Mouse (Mus musculus): ENCODE data around the gene Nell1.
"Not testable (repeated sequence)": the region's sequence is repeated elsewhere in the genome, so short reads cannot be mapped to it uniquely, and the experiment has no call there.

Nell1 gene

DNA sequence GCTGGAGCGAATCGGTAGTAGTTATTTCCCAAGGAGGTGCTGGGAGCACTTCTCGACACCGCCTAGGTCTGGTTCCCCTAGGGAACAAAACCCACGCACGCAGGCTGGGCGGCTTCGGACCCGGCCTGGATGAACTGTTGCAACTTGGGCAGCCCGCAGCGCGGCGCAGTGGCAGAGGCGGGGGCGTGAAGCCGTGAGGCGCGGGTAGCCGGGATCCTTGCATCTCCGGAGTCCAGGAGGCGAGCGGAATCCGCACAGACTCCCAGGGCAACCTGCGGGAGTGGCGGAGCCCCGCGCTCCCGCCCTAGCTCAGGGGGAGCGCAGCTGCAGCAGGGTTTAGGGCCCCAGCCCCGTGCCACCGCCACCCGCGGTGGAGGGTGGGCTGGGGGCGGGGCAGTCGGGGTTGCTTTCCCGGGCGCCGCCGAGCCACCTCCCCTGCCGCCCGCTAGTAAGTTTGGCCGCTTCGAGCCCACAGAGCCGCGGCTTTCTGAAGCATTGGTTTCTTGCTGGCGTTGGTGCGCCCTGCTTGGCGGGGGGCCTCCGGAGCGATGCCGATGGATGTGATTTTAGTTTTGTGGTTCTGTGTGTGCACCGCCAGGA lies at the start of gene Nell1:
Gene Nell1, plus strand, starts transcription at position 24 of the 600 bp plus-strand sequence.
- peak; percentile 28 for DNase-seq

DNA sequence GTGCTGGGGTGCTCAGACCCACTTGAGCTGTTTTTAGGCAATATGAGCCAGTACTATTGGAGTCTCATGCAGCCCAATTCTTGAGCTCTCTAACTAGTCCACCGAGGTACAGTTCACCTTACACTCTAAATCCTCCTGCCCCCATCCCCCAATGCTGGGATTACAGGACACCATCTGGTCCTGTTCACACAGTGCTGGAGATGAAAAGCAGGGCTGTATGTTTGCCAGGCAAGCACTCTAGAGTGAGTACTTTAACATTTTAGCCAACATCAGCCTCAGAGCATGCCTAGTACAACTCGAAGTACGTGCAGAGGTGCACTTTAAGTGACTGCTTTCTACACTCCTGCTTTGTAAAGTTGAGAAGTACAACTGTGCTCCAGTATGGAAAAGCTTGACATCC lies 46.1 kb upstream of the Nell1 start:
- no peak for DNase-seq

DNA sequence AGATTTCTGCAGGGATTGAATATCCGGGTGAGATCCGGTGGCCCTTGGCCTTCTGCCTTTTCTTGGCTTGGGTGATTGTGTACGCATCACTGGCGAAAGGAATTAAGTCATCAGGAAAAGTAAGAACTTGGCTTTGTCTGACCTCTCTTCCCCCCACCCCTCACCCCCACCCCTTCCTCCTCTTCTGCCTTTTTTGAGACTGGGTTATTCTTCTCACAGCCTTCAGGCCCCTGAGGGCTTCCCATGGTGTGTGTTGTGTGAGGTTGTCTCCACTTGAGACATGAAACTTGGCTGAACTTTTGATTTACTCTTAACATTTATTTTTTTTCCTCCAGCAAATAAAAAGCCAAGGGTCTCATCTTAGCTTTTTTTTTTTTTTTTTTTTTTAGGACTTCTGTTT lies 44.7 kb upstream of the Nell1 start:
- DNase-seq, result no peak

DNA sequence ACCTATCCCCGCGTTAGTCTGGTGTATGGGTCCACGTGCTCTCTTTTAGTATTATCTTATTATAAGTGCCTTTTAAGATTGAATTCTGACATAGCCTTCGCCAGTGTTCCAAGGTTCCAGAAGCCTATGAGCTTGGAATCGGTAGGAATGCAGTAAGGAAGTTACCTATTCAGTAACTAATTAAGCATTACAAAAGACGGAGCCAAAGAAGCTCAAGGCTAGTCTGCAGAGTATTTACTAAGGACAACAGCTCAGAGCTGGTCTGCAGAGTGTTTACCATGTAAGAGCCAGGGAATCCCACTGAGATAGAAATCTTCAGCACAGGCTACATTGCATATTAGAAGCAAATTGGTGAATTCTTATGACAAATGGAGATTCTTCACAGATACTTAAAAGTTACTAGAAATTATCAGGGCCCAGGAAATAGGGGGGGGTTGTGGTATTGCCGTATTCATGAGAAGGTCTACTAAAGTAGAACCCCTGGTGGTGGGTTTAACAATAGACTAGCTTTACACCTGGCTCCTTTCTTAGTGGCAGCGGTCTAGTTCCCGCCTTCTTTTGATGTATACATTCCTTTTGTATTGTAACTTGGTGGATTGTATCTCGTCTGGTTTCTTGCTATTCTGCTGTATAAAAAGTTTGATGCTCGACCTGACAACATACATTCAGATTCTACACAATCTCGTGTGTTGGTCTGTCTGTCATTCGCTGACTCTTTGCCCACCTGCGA lies 41.1 kb upstream of the Nell1 start:
- not testable (repeated sequence) for DNase-seq

DNA sequence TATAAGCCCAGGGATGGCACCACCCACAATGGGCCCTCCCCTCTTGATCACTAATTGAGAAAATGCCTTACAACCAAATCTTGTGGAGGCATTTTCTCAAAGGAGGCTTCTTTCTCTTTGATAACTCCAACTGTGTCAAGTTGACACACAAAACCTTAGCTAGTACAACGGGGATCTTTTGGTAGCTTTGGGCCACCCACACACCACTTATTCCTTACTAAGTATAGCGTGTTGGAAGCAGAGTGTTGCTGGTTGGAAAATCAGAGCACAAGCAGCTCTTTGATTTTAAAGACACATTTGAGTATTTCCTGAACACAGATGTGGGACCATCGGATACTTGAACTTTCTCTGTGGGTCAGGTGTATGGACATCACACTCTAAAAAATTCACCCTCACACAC lies 37.8 kb upstream of the Nell1 start:
- DNase-seq, result no peak

DNA sequence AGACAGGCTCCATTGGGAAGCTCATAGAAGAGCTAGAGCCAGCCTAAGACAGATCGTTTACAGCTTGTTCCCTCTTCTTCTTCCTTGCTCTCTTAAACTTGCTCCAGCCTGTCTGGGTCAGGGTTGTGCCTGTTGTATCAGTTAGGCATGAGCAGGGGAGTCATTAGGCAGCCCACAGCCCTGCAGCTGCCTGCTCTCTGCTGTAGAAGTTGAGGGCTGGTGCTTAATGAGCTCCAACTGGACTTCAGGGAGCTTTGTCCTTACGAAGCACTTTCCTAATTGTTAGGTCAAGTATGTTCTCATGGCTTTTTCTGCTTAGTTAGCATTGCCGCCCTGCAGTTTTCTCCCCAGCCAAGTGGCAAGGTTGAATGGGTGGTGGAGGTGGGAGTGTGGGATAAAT lies 32.6 kb upstream of the Nell1 start:
- no peak for DNase-seq

DNA sequence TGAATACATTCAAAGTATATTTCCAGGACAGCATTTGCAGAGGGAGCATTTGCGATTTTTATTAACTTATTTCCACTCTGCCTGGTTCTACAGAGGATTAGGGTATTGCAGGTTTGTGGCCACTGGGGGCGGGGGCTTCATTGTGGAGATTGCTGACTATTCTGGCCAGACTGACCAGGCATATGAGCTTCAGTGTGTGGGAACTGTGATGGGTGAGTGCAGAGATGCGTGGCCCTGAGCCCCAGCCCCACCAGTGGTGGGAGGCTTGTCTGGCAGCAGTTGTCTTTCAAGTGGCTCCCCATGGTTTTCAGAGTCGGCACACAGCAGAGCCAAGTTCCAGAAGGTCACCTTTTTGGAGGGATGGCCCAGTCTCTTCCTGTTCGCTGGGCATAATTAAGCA lies 32.2 kb upstream of the Nell1 start:
- no peak for DNase-seq

DNA sequence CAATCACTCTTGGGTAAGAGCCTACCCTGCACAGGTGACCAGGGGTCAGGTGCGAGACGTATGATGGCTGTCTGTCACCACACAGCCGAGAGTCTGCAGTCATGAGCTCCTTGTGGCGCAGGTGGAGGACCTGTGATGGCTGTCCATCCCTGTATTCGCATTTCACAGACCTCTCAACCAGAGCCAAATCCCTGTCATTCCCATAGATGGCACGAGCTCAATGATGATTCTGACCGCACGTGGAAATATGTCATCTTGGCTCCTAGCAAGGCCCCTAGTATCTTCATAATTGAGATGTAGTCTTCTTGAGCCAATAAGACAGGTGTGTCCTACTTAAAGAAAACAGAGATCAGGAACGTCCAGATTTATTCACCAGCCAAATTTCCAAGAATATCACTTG lies 28.0 kb upstream of the Nell1 start:
- no peak for DNase-seq

DNA sequence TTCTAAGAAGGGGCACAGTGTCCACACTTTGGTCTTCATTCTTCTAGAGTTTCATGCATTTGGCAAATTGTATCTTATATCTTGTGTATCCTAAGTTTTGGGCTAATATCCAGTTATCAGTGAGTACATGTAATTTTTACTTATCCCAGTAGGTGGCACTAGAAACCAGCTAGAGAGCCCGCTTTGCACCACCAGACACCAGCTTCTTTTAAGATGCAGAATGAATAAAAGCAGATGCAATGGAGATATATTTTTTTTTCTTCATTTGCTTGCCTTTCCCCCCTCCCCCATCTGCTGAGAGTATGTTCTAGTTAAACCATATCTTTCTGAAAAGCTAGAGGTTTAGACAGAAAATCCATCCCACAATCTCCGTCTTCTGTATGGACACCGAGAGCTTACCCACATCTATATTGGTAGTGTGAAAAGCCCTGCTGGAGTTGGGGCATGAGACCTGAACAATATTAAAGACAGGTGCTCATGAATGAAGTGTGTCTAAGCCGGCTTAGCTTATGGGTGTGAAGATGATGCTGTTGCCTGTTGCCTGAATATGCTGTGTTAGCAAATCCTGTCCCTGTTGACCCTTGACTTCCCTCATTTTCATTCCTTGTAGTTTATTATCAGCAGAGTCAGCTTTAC lies 21.0 kb upstream of the Nell1 start:
- DNase-seq, result no peak

DNA sequence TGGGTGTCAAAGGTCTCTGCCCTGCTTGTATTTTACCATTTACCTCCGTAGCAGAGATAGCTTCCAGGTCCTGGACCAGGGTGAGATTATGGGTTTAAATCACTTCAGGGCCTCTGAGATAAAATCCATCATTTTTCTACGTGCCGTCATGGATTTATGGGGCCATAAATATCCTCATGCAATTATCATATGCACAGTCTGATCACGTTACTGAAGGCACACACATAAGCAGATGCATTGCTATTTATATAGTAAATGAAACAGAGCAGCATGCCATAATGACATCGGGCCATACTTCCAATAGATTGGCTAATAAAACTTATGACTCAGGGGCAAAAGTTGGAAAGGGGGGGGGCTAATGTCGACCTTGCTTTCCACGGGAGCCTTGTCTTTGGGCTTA lies 19.8 kb upstream of the Nell1 start:
- no peak for DNase-seq

DNA sequence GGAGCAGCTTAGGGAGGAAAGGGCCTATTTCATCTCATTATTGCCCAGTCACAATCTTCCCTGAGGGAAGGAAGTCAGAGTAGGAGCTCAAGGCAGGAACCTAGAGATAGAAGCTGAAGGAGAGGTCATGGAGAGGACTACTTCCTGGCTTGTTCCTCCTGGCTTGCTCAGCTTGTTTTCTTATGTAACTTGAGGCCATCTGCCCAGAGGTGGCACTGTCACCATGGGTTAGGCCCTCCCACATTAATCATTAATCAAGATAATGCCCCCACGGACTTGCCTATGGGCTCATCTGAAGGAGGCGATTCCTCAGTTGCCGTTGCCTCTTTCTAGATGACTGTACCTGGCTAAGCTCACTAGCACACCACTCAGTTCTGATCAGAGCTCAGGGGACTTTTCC lies 17.5 kb upstream of the Nell1 start:
- no peak for DNase-seq

DNA sequence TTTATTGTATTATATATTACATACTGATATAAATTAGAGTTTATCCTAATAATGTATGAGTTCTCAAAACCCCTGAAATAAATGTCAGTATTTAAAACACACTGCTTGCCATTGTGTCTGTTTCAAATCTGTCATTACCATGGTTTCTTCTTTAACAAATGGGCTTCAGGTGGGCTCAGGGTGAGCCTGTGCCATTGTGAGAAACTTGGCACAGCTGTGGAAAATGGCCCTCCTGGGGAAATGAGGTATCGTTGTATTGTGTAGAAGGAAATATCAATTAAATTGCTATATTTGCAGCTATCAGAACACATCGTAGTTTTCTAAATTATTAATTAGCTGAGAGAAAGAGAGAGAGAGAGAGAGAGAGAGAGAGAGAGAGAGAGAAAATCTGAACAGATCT lies 10.9 kb upstream of the Nell1 start:
- no peak for DNase-seq

DNA sequence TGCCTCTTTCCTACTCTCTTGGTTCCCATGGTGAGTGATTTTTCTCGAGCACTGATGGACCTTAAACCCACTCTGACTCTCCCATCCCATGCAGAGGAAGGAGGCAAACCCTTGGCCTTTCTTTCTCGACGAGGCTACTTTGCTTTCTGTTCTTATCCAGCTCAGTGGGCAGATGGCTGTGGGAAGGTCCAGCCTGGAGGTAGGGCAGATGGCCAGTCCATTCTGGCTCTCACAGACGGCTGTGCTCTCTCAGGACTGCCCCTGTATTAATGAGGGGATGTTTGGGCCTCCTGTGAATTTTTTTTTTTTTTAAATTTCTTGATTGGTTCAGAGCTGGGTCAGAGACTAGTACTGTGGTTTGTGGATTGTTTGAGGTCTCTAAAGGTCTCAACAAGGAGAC lies 5.1 kb upstream of the Nell1 start:
- DNase-seq, result no peak

DNA sequence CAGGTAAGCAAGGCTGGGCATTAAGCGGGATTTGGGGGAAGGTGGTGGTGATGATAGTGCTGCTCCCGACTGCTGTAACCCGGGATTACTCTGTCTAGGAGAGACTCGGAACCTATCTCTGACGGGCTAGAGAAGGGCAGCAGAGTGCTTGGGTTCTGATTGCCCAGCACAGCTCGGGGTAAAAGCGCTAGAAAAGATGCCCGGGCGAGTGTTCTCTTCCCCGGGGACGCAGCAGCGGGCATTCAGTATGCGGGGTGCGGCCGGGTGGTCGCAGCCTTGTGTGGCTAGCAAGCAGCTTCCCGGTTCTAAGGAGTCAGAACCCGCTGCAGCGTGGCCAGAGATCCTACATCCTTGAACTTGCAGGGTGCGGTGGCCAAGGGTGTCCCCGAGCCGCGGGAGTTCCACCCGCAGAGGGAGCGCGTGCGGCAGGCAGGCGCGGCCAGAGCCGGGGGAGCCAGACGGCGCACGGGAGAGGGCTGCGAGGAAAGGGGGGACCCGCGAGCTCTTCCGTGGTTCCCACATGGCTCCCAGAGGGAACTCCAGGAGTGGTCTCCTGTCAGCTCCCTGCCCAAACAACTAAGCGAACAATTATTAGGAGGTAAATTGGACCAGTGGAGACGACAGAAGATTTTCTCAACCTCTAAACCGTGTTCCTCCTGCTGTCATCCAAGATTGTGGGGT lies 917 bp downstream of the Nell1 start:
- peak; percentile 54 for DNase-seq

DNA sequence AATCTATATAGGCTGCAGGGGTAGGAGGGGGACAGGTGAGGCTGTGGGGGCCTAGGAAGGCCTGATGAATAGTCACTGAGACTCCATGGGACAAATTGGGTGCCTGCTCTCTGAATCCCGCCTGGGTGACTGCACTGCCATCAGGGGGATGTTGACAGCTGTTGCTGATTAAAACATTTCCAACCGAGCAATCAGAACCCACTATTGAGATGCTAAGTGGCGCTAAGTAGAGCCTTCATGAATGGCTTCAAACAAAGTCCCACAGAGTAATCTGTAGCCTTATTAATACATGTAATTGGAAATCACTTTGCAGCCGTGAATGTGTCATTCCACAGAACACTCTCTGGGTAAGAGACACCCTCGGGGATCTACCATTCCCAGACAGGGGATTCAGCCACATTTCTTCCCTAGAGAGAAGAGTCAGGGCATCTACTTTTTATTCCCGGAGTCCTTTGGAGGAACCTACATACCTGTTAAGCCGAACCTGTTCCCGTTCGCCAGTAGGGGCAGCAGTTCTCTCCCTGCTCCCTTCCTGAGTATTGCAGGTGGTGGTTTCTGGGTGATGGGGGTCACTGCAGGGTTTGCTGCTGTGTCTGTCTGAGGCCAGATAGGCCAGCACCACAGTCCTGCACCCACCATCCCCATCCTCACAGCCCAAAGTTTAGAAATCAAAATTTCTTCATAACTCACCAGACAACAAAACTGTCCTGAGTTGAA lies 7.0 kb downstream of the Nell1 start:
- no peak for DNase-seq

DNA sequence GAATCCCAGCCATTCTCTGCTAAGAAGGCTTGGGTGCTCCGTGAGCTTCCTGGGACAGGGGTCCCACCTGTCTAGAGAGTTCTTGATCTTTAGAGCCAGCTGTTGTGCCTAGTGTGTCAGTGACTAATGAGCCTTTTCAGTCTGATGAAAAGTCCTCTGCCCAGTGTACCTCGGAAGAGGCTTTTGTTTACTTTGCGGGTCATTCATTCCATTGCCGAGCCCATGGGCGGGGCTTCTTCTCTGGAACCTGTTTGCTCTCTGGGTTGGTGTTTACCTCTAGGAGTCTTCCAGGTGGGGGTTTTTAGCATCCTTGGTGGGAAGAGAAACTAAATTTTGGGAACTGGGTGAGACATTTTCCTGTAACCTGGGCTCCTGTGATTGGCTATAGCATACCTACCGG lies 10.0 kb downstream of the Nell1 start:
- DNase-seq, result no peak

DNA sequence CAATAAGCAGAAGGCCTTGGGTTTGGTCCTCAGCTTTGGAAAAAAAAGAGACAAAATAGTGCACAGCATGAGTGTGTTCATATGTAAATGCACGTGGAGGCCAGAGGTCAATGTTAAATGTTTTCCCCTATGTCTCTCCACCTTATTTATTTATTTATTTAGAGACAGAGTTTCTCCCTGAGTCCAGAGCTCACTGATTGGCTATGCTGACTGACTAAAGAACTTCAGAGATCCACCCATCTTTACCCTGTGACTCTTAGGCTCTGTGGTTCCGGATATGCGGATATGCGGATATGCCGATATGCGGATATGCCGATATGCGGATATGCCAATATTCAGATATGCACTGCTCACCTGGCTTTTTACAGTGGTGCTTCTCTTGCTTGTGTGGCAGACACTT lies 11.3 kb downstream of the Nell1 start:
- no peak for DNase-seq

DNA sequence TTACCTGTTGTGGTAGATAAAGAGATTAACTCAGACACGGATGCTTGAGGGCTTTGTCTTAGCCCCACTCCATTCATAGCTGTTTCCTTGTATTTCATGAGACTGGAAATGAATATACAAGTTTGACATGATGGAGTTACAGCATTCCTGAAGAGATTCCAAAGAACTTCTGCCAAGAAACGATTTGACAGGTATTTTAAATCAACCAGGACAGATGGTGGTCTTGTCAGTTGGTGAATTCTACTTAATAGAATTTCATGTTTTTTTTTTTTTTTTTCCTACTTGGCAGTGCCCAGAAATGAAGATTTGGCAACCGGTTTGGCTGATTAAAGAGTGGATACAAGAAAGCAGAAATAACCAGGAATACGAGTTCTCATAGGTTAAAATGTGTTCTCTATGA lies 24.7 kb downstream of the Nell1 start:
- DNase-seq, result no peak

DNA sequence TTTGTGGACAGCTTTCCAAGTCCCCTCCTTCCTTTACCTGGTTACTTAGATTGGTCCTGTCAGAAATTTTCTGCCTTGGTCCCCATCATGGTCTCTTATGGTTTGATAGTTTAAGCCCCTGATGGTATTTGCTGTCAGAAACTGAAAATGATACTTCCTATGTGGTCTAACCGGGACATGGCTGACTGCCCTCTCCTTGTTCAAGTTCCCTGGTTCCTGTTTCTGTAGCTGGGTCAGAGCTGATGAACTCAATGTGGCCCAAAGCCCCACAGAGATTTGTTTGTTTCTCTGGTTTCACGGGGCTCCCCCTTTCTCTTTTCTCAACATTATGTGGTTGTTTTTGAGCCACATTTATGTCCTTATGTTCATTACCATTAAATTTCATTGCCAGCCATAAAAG lies 30.6 kb downstream of the Nell1 start:
- DNase-seq, result no peak

DNA sequence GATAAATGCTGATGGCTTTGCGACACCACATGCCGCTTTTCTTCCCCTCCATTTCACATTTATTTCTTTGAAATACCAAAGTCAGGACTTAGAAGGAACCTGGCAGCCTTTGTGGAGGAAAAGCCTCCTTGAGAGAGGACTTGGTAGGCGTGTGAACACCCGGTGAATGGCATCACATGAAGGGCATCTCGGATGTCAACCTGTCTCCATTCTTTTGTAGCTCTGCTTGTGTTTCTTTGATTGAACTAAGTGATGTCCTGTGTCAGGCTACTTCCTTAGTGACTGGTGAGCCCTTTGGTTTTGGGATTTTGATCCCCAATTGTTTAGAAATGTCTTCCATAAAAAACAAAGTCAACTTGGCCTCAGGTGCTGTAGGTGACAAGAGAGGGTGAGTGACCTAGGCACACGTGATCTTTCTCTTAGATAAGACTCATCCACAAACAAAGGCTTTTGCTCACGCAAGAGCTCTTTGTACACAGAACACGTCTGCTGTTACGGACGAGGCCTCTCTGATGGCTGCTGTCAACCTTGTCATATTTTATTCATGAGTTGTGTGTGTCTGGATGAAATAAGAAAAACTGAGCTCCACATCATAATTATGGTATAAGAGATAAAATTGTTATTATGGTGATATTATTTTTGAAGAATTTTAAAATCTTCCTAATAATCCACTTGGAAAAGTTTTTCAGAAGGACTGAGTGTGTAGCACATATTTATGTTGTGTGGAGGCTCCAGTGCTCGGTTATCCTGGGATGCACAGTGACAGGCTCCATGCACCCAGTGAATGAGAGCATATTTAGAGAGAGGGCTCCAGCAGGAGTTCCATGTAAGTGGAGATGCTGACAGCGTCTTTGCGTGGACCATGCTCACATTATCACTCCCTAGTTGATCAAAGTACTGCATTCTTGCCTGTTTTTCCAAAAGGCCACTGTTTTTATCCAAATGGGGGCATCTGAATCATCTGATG lies 60.8 kb downstream of the Nell1 start:
- no peak for DNase-seq

DNA sequence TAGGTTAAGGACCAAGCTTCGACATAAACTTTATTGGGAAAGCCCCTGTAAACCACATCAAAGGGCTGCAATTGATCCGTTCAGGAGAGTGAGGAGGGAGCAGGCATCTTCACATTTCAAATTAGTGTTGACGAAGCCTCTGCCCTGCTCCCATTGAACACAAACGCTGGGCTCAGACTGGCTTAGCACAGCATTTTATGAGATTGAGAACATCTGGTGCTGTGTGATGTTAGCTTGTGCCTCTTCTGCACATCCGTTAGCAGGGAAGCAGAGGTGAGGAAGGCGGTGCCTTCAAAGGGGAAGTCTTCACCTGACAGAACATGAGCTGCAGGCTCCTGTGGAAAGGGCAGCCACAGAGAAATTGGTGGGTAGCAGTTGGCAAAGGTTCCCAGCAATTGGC lies 66.4 kb downstream of the Nell1 start:
- no peak for DNase-seq

DNA sequence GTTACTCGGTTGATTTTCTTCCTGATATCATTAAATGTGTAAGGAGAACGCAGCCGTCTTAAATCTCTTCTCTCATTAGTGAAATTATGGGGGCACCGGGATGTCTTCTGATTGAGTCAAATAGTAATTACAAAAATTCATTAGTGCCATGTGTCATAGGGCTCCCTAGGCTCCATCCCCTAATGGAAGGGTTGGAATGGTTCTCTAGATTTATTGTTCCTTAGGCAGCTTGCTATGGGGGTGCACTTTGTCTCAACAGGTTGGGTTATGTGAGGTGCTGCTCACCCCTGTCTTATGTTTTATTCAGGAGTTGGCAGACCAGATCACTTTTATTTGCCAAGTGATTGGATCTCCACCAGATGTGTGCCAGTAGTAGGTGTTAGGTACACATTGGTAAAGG lies 75.5 kb downstream of the Nell1 start:
- no peak for DNase-seq

Data from right cerebral cortex, postnatal 14 days (tissue).